8 mouse cellular contexts compared by ENCODE assay signal in the genomic region with DNA sequence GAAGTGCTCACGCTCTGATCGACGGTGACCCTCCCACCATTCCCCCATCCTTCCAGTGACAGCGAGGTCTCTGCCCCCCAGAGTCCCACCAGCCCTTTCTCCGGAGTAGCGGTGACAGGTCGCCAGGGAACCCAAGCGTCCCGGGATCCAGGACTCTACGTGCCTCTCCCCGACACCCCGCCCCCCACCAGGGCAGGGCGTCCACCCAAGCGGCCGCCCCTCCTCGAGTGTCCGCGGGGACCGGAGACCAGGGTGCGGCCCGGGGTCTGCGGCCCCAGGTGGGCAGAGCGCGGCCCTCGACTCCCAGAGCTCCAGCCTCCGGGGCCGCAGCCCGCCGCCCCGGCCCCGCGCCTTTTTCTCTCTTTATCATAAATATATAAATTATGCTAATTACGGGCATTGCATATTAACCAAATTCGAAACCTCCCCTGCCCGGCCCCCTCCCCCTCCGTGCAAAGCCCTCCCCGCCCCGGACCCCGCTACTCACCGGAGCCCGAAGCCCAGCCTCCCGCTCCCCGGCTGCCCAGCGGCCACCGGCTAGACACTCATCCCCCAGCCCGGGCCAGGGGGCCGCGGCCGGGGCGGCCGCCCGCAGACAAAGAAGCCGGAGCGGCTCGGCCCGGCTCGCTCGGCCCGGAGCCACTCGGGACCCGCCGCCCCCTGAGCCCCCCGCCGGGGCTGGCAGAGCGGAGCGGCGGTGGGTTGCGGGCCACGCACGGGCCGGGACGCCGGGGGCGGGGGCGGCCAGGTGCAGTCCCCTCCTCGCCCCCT. TPM values are rescaled to one million over a fixed set of nuclear protein-coding genes. Genes with fewer than 3 reads are reported as not detected.
DNase-seq lines count a peak whose midpoint lies in the region; ATAC-seq and TF ChIP-seq lines count a peak whose summit lies in the region.

A gene (minus strand): TSS at position 709 of the 771 bp plus-strand sequence.

- no peak for TF ChIP-seq EP300 in lung, postnatal 0 days (IDR thresholded peaks at IDR 0.05)

- H3K4me2 ChIP-seq in hindbrain, embryonic 13.5 days, result peak within 1 kb of the TSS; percentile 80
- peak within 1 kb of the TSS; percentile 74 for H3K4me2 ChIP-seq in lung, postnatal 0 days (replicated peaks; ENCODE audit: low read depth, low read length)

- peak within 1 kb of the TSS; percentile 95 for H3K9ac ChIP-seq in hindbrain, embryonic 13.5 days
- H3K9ac ChIP-seq in lung, postnatal 0 days (replicated peaks; ENCODE audit: low read depth), result peak within 1 kb of the TSS; percentile 82

- no peaks in the 10 kb centered on the region for H3K9me3 ChIP-seq in hindbrain, embryonic 13.5 days
- no peaks in the 10 kb centered on the region for H3K9me3 ChIP-seq in lung, postnatal 0 days (ENCODE audit: low read length)

- peak within 1 kb of the TSS; percentile 80 for H3K4me3 ChIP-seq in hindbrain, embryonic 13.5 days
- H3K4me3 ChIP-seq in lung, postnatal 0 days (ENCODE audit: low read depth, low read length), result peak within 1 kb of the TSS; percentile 75

- DNase-seq in Muller cell, postnatal 12 days (ENCODE audit: inconsistent ontology term), result peak; percentile 51
- DNase-seq in cerebellum, adult 11 months, result peak; percentile 52
- peak; percentile 41 for DNase-seq in gastrocnemius, adult 18-20 months (ENCODE audit: low spot score)
- peak; percentile 34 to 37 for DNase-seq in layer of hippocampus, postnatal 14 days (ENCODE audit: low spot score in 2 of 2)
- DNase-seq in lung, postnatal 0 days (ENCODE audit: low spot score), result peak; percentile 74
- DNase-seq in right cerebral cortex, adult 2 months (ENCODE audit: low spot score in 2 of 2), result peak; percentile 36 to 43
- DNase-seq in adipocyte (ENCODE audit: low spot score), result no peak

- H3K4me1 ChIP-seq in hindbrain, embryonic 13.5 days (replicated peaks), result peaks cover 20% of the 10 kb centered on the region
- H3K4me1 ChIP-seq in lung, postnatal 0 days (ENCODE audit: insufficient read depth, low read depth, low read length), result no peaks in the 10 kb centered on the region

- peak within 1 kb of the TSS; percentile 91 for H3K27ac ChIP-seq in hindbrain, embryonic 13.5 days
- H3K27ac ChIP-seq in lung, postnatal 0 days (ENCODE audit: low read length), result peak within 1 kb of the TSS; percentile 85

- H3K27me3 ChIP-seq in hindbrain, embryonic 13.5 days, result peaks cover 18% of the 10 kb centered on the region; the same call in 1 of the 2 replicates
- no peaks in the 10 kb centered on the region for H3K27me3 ChIP-seq in lung, postnatal 0 days (replicated peaks; ENCODE audit: insufficient read depth, low read length)

- no peak for TF ChIP-seq CTCF in lung, postnatal 0 days (IDR thresholded peaks at IDR 0.05)

- 2% methylated on average over 67 of the region's 76 CpGs for WGBS in hindbrain, embryonic 13.5 days
- under 1% methylated on average over 41 of the region's 76 CpGs for WGBS in lung, postnatal 0 days

- no peaks in the 10 kb centered on the region for H3K36me3 ChIP-seq in hindbrain, embryonic 13.5 days
- no peaks in the 10 kb centered on the region for H3K36me3 ChIP-seq in lung, postnatal 0 days (ENCODE audit: insufficient read depth, low read length)

- peak; percentile 70 for ATAC-seq in hindbrain, embryonic 13.5 days (ENCODE audit: low FRiP score)
- ATAC-seq in lung, postnatal 0 days, result peak; percentile 66

RNA-seq across cellular contexts. Expression of the gene that starts here (rescaled TPM):
- total RNA-seq in gastrocnemius, adult 18-20 months (2021), result 10 to 100 TPM; 13.8 to 17.7 TPM
- 38.0 and 41.2 TPM in 2 replicates for polyA plus RNA-seq in hindbrain, embryonic 13.5 days (2015; fragmentation: Nextera tagmentation; extraction: Ambion mirVana)
- 10 to 100 TPM; 93.9 to 99.1 TPM for total RNA-seq in layer of hippocampus, postnatal 14 days (2021)
- polyA plus RNA-seq in lung, postnatal 0 days (2015; fragmentation: Nextera tagmentation; extraction: Ambion mirVana), result 6.4 and 7.6 TPM in 2 replicates

Comparison
In these comparisons a context has a peak if more than half of its experiments do, and no peak if none do; other contexts are left out.
1. RNA of the gene that starts here (total RNA-seq): 93.9 to 99.1 TPM in layer of hippocampus, postnatal 14 days; 13.8 to 17.7 TPM in gastrocnemius, adult 18-20 months; every median in the first group is over 4 times any median in the second.